Mouse (Mus musculus): ENCODE results near the gene Avpr1a.

Avpr1a gene

GRCm38 (mm10) chr10:122447861-122448716 is at the start of gene Avpr1a:
TSS of gene Avpr1a (plus strand) at chr10:122448499.
- no peak for DNase-seq (ENCODE audit: low spot score)

- no peak for DNase-seq (ENCODE audit: low spot score)
Observed at GRCm38 (mm10) chr10:122402270-122402669, 46.0 kb upstream of the Avpr1a start.

GRCm38 (mm10) chr10:122406333-122406732 is 42.0 kb upstream of the Avpr1a start:
- no peak for DNase-seq (ENCODE audit: low spot score)

DNA sequence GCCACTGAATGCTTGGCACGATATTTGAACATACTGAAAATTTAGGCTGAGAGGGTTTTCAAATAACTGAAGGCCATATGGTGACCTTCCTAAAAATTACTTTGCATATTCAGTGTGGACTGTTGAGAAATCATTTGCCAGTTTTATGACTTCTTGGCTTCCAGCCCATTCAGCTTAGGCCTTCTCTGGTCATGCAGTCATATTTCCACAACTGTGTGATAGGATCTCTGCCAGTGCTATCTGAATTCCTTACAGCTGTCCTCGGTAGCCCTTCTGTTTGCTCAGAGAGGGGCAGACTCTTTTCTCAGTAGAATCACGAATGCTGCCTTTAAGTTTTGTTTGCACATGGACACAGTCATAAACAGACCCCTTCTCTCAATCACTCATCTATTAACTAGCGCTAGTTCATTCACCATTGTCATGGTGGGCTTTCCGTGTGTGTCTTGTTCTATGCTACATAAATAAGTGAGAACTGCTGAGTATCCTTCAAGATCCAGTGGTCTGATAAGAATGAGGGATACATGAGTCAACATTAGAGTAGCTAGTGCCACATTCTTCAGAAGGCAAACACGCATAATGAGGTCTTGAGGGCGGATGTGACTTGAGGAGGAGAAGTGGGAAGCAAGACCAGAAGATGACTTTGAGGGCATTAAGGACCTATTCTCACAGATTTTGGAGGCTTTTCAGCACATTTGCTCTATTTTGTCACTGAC is 39.4 kb upstream of the Avpr1a start:
- DNase-seq (ENCODE audit: low spot score), result no peak

- DNase-seq (ENCODE audit: low spot score), result no peak
Observed at GRCm38 (mm10) chr10:122410791-122411190, 37.5 kb upstream of the Avpr1a start.

GRCm38 (mm10) chr10:122432690-122433089 is 15.6 kb upstream of the Avpr1a start:
- DNase-seq (ENCODE audit: low spot score), result no peak

DNA sequence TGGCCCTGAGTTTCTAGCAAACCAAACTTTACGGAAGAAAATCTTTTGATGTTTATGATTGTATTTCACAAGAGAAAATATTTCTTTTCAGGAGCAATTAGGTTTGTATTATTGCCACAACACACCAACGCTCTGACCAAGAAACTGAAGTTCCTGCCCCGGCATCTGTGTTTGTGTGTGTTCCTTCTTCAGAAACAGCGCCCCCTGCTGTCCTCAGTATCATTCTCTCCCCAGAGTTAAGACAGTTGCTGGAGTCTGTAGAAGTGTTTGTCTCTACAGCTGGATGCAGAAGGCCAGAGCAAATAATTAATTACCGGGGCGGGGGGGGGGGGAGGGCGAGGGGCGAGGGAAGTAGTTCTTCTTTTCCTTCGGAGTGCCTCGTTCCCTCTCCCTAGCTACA is 1.0 kb upstream of the Avpr1a start:
- DNase-seq (ENCODE audit: low spot score), result peak; percentile 57

DNA sequence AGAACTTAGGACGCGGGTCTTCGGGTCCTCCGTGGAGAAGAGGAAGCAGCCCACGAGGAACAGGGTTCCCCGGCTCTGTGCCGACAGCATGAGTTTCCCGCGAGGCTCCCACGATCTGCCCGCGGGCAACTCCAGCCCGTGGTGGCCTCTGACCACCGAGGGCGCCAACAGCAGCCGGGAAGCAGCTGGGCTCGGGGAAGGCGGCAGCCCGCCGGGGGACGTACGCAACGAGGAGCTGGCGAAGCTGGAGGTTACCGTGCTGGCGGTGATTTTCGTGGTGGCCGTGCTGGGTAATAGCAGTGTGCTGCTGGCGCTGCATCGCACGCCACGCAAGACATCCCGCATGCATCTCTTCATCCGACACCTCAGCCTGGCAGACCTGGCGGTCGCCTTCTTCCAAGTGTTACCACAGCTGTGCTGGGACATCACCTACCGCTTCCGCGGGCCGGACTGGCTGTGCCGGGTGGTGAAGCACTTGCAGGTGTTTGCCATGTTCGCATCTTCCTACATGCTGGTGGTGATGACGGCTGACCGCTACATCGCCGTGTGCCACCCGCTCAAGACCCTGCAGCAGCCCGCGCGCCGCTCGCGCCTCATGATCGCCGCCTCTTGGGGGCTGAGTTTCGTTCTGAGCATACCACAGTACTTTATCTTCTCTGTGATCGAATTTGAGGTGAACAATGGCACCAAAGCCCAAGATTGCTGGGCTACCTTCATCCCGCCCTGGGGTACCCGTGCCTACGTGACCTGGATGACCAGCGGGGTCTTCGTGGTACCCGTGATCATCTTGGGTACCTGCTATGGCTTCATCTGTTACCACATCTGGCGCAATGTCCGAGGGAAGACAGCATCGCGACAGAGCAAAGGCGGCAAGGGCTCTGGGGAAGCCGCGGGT is 665 bp downstream of the Avpr1a start:
- DNase-seq (ENCODE audit: low spot score), result peak; percentile 18

DNA sequence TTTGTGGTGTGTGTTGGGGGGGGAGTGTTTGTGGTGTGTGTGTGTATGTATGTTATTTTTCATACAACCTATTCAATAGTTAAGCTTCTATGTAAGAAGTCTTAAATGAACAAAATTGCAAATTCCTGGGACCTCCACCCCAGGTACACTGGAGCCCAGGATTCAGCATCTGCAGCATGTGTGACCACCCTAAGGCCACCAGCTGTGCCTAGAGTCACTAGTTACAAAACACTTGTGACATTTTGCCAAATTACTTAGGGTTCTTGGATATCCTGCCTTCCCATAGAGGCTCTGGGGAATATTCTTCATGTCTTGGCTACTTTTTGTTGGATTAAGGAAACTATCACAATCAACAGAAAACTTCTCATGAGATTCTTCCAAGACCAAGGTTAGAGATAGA is 1.6 kb downstream of the Avpr1a start:
- DNase-seq (ENCODE audit: low spot score), result no peak

DNA sequence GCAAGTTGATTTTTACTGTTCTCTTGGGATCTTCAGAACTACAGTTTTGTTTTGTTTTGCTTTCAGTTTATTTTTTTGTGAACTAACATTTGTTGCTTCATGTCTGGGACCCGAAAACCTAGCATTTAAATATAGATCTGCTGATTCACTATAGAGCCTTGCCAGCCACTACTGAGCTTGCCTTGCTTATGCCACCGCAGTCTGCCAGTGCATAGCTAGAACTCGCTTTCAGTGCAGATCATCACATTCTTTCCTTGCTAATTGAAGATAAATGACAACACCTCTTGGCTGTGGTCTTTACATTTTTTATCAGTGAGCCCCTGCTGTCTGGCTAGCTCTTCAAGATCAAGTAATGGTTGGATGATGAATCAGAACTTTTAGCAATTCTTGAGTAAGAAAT is 5.2 kb downstream of the Avpr1a start:
- no peak for DNase-seq (ENCODE audit: low spot score)

- DNase-seq (ENCODE audit: low spot score), result no peak
Observed at GRCm38 (mm10) chr10:122455793-122456192, 7.5 kb downstream of the Avpr1a start.

- DNase-seq (ENCODE audit: low spot score), result no peak
Observed at GRCm38 (mm10) chr10:122476846-122477245, 28.5 kb downstream of the Avpr1a start.

- DNase-seq (ENCODE audit: low spot score), result no peak
Observed at GRCm38 (mm10) chr10:122498551-122498950, 50.3 kb downstream of the Avpr1a start.

DNA sequence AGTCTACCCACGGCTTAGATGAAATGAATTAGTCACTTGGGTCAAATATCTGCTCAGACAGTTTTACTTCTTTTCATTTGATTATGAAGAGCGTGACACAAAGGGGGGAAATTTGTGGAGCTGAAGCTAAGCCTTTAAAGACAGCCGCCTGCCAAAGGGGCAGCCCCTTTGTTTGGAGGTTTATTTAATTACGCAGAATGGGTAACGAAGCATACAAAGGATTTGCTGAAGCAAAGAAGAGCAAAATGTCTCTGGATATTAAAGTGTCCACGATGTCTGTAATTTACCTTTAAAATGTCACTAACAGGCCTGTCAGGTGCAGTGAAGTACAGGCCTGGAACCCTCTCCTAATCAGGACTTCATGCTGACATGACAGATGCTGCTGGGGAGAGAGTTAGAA is 51.0 kb downstream of the Avpr1a start:
- DNase-seq (ENCODE audit: low spot score), result no peak
